Mouse (Mus musculus) cerebellum, adult 2 months (tissue): ENCODE measurements around the gene Tjp2.

Experiments
- CTCF ChIP-seq: fragments of 200-500 bp; IDR thresholded peaks from 2 replicates; pipeline ENCODE4 v1.5.1; 2011; ENCODE audit warnings: low read depth, mild to moderate bottlenecking, control low read depth, low read length, moderate library complexity, borderline replicate concordance; ENCODE audit not compliant: insufficient read depth
- POLR2A ChIP-seq: fragments of 200-500 bp; IDR thresholded peaks from 2 replicates; pipeline ENCODE4 v1.6.1; 2011; ENCODE audit warnings: low read length, control low read depth, borderline replicate concordance; ENCODE audit not compliant: insufficient read depth

GRCm38 (mm10) chr19:24054265-24054664 lies 170.6 kb downstream of the Tjp2 start:
- TF ChIP-seq POLR2A = no peak
- TF ChIP-seq CTCF = no peak
